Mouse (Mus musculus) frontal cortex, adult 2 months (tissue): ENCODE results near the gene Fdx1. TPM values are rescaled to one million over a fixed set of nuclear protein-coding genes. Genes with fewer than 3 reads are reported as not detected.

Experiments
- DNase-seq, 2 experiments: peaks; one replicate each; pipeline ENCODE4 v3.0.0; 2022; ENCODE audit warnings: low spot score in 1 of 2; ENCODE audit errors: extremely low spot score in 1 of 2
- polyA plus RNA-seq: library from polyadenylated mRNA; depleted of rRNA; stranded (reverse); fragments of >200 nt; gene quantifications from 2 replicates; pipeline ENCODE4 v1.2.3, GENCODE M21; 2012

Gene Fdx1
- polyA plus RNA-seq, 1 experiment: 26.0 TPM

- no peak for DNase-seq
Measured at GRCm38 (mm10) chr9:51966373-51966772, 3.0 kb upstream of the Fdx1 start.

- no peak for DNase-seq
Measured at GRCm38 (mm10) chr9:51964110-51964509, 754 bp upstream of the Fdx1 start.

- no peak for DNase-seq
Measured at GRCm38 (mm10) chr9:51961190-51961909, 2.0 kb downstream of the Fdx1 start.

GRCm38 (mm10) chr9:51960331-51960730 is 3.0 kb downstream of the Fdx1 start:
- no peak for DNase-seq

GRCm38 (mm10) chr9:51958981-51959380 is 4.4 kb downstream of the Fdx1 start:
- no peak for DNase-seq

GRCm38 (mm10) chr9:51957025-51957424 is 6.3 kb downstream of the Fdx1 start:
- no peak for DNase-seq

GRCm38 (mm10) chr9:51956484-51956883 is 6.9 kb downstream of the Fdx1 start:
- no peak for DNase-seq

DNA sequence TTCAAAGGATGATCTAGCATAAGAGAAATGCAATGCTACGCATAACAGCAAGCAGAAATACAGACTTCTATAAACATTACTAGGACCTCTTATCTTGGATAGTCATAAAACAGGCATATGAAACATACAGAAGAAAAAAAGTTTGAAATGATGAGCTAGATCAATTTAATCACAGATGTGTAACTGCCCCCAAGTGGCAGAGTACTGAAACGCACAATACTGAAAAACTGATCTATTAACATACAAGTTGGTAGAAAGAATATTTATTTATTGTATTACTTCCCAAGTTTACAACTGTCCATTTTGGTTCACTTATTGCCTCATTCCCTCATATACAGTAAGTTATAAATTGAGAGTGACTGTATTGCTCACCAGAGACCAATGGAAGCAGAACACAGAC is 12.0 kb downstream of the Fdx1 start:
- DNase-seq: peak in 1 of 2 experiments; percentile 70

GRCm38 (mm10) chr9:51950667-51951066 is 12.7 kb downstream of the Fdx1 start:
- no peak for DNase-seq

- no peak for DNase-seq
Measured at GRCm38 (mm10) chr9:51950225-51950624, 13.1 kb downstream of the Fdx1 start.

DNA sequence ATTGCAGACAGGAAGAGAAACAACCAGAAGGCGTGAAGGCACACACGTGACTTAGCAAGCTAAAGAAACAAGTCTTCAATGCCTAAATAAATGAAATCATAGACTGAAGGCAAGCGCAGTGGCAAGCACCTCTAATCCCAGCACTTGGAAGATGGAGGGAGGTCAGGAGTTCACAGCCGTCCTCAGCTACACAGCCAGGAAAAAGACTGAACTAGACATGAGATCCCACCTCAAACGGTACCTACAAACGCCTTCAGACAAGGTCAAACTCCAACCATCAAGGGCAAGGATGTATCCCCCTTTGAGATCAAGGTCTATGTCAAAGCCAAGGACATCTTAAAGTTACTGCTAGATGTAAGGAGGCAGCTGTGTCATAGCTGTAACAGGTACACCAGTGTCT is 19.4 kb downstream of the Fdx1 start:
- DNase-seq: no peak

DNA sequence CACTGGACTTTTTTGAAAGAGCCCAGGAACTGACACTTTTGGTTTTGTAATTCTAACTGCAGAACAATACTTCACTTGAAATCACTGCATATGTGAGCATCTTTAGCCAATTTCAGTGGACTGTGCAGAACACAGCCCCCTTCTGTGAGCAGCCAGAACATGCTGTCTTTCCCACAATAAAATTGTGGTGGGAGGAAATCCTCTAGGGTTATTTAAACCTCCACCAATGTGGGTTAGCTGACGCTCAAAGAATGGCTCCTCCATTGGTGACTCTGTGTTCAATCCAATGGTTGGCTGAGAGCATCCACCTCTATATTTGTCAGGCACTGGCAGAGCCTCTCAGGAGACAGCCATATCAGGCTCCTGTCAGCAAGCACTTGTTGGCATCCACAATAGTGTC is 28.7 kb downstream of the Fdx1 start:
- peak; percentile 34 to 51 for DNase-seq

DNA sequence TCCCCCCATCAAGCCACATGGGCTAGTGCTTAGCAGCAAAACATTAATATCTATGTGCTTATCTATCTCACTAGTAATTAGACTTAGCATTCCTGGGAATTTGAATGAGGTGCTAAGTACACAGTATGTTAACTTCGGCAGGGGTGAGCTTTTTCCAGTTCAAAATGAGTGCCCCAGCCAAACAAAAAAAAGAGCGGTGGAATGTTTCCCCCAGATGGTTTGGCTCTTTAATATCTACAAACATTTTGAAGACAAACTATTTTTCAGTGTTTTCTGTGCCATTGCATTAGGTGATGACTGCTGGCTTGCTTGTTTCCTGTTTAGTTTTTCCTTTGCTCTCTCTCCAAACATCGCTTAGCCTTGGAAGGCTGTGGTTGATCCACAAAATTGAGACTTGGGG is 31.4 kb downstream of the Fdx1 start:
- no peak for DNase-seq

DNA sequence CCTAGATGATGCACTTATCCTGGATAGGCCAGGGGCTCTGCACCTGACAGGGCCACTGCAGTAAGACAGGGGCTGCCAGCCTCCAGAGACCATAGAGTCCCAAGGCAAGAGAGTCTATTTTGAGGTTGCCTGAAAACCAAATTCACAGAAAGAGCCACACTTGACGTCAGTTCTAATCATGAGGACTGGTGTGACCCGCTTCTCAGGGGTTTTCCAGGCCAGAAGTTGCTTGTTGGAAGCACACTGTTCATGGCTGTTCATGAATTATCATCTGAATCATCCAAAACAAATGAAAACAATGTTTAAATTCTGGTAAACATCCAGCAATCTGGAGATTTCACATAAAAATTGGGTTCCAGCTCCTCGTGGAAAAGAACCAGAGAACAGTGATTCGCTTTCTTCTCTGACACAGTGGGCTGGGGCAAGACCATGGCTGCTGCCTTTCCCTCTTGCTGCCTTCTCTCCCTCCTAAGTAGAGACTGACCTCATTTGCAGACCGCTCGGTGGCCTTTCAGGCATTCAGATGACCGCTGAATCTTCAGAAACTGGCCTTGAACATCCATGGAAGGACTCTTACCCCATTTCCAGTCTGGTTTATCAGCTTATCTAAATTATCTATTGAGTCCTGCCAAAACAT is 32.2 kb downstream of the Fdx1 start:
- no peak for DNase-seq

- DNase-seq: no peak
Measured at GRCm38 (mm10) chr9:51929972-51930371, 33.4 kb downstream of the Fdx1 start.

DNA sequence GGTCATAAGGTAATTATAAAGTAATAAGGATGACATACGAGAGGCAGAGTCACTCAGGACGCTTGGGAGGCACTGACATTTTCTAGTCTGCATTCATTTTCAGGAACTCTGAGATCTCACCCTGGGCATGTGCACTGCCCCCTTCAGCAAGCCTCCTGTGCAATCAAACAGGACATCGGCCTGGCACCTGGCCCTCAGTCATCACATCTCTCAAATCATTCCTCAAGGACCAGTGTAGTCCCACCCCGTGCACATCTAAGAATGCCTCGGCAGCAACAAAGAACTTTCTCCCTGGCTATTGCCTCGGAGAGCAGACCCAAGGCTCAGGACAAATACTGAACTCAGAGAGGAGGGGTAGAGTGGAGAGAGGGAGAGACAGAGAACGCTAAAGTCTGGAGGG is 34.7 kb downstream of the Fdx1 start:
- DNase-seq: no peak

- DNase-seq: no peak
Measured at GRCm38 (mm10) chr9:51928116-51928515, 35.2 kb downstream of the Fdx1 start.

DNA sequence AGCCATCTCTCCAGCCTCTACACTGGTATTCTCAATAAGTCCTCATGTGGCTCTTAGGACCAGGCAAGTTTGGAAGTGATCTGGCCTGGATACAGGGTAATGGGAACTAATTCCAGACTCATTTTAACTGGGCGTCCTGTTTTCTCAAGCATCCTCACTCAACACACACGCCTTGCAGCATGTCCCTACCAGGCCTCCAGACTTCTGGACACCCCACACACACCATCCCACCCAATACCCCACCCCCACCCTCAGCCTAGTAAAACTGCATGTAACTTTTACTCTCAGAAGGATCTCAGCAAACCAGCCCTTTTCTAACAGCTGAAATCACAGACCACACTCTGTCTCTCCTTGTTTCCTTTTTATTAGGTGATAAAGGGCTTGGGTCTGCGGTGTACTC is 35.7 kb downstream of the Fdx1 start:
- no peak for DNase-seq

DNA sequence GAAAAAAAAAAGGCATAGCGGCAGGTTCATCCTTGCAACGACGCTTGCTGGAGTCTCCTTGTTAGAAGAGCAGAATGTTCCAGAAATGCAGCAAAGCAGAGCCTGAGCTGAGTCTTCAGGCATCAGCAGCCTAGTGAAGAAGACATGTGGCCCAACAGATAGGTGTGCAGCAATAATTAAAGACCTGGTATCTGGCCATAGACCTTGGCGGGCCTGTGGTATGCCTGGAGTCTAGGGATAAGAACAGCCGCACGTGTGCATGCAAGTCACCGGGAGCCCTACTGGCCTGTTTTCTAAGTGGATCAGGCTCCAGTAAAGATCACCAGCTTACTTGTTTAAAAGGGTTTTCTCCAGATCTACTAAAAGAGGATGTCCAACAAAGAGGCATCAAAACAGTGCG is 36.7 kb downstream of the Fdx1 start:
- no peak for DNase-seq

DNA sequence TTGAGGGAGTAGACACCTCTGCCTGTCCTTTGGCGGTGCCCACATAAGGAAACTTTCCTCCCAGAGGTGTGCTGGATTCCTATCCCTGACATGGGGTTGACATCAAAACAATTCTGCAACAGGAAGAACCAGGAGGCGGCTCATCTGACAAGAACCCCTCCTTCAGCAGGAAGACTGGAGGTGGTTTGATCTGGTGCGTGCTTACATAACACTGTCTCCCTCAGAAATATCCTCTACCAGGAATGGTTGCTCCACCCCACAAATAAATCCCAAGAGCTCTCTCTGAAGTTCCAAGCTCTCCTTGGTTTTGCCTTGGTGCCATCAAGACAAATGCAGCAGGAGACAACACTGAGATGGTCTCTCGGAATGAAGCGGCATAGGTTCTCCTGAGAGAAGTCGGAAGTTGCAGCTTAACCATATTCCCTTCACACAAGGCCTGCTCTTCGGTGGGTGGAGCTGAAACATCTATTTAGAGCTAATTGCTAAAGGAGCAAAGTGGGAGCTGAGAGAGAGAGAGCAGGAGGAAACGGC is 38.7 kb downstream of the Fdx1 start:
- DNase-seq: peak; percentile 33 to 68

DNA sequence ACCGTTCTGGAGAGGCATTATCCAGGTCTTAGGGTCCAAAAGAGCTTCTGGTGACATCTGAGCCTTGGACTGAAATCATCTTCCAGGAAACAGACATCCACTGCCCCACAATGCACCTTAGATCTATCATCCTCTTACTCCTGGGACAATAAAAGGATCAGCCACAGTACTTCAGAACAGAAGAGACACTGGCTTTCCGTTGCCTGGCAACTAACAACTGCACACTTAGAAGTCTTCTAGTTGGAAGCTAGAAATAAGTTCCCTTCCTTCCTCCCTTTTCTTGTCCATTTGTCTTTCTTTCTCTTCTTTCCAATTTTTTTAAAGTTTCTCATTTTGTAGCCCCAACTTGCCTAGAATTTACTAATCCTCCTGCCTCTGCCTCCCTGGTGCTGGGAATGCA is 40.6 kb downstream of the Fdx1 start:
- DNase-seq: peak in 1 of 2 experiments; percentile 34

DNA sequence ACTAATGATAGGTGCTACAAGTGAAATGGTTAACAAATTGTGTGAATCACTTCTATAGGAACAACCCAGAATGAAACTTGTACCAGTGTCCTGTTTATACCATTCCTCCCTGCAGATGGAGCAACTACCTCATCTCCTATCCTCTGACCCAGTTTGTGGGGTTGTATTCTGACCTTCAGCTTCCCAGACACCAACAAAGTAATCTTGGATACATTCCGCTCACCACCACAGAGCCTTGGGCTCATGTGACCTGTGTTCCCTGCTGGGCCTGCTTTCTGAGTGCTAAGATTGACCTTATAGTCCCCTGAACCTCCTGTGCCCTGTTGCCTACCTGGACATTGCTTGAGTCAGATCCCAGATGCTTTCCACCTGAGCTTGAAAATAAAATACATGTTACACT is 47.8 kb downstream of the Fdx1 start:
- no peak for DNase-seq
